Mouse (Mus musculus) stomach, embryonic 16.5 days (tissue): ENCODE measurements around the gene Slc11a1. TPM values are rescaled to one million over a fixed set of nuclear protein-coding genes. Genes with fewer than 3 reads are reported as not detected.
A peak's percentile ranks its signal among the peaks of the same experiment; 100 is the strongest.
"Not testable (repeated sequence)": the region's sequence is repeated elsewhere in the genome, so short reads cannot be mapped to it uniquely, and the experiment has no call there.

Source experiments
- ATAC-seq: fragments of 200-750 bp; cut with Nextera tagmentation; 2 replicates; pipeline ENCODE4 v1.8.0; 2017; ENCODE audit warnings: moderate number of reproducible peaks, moderate TSS enrichment; ENCODE audit not compliant: insufficient read depth, low FRiP score
- H3K27ac ChIP-seq: fragments of 300-500 bp; sonication (generic); 2 replicates; pipeline ENCODE4 v1.5.1; 2014; ENCODE audit warnings: low read length
- H3K27me3 ChIP-seq: fragments of 300-500 bp; sonication (generic); 2 replicates; pipeline ENCODE4 v1.6.1; 2014; ENCODE audit warnings: low read length, control low read depth, mixed read lengths; ENCODE audit not compliant: control insufficient read depth, insufficient read depth
- H3K36me3 ChIP-seq: fragments of 300-500 bp; sonication (generic); 2 replicates; pipeline ENCODE4 v1.6.1; 2014; ENCODE audit warnings: low read length; ENCODE audit not compliant: control insufficient read depth, insufficient read depth
- H3K4me1 ChIP-seq: fragments of 300-500 bp; sonication (generic); 2 replicates; pipeline ENCODE4 v1.6.1; 2014; ENCODE audit warnings: low read length, control low read depth, mixed read lengths; ENCODE audit not compliant: control insufficient read depth, insufficient read depth
- H3K4me2 ChIP-seq: fragments of 300-500 bp; sonication (generic); 2 replicates; pipeline ENCODE4 v1.6.1; 2014; ENCODE audit warnings: low read depth, low read length, mixed read lengths
- H3K4me3 ChIP-seq: fragments of 300-500 bp; sonication (generic); replicated peaks from 2 replicates; pipeline ENCODE4 v1.5.1; 2014; ENCODE audit warnings: mild to moderate bottlenecking, low read length
- H3K9ac ChIP-seq: fragments of 300-500 bp; sonication (generic); 2 replicates; pipeline ENCODE4 v1.6.1; 2014; ENCODE audit warnings: low read length
- H3K9me3 ChIP-seq: fragments of 300-500 bp; sonication (generic); replicated peaks from 2 replicates; pipeline ENCODE4 v1.6.1; 2016; ENCODE audit warnings: low read length, control low read depth; ENCODE audit not compliant: control insufficient read depth
- WGBS: fragments of 180-500 bp; shearing (Covaris S2); extraction: QIAGEN DNeasy Blood & Tissue Kit; methylation state at CpG from one replicate; pipeline ENCODE4 v1.1.7; 2014; 5-methylcytosine and 5-hydroxymethylcytosine counted together
- polyA plus RNA-seq: library from polyadenylated mRNA; unstranded; fragments of >200 nt; fragmentation: Nextera tagmentation; extraction: Ambion mirVana; gene quantifications from 2 replicates; pipeline ENCODE4 v1.2.1, GENCODE M21; 2015

The Slc11a1 gene
- polyA plus RNA-seq, 1 experiment from 2014 or later = 8.7 TPM

- H3K27ac ChIP-seq = no peak overlapping the region
- no peak overlapping the region for H3K9ac ChIP-seq
- H3K4me1 ChIP-seq = peaks cover 31% of the 10 kb centered on the region
- H3K4me2 ChIP-seq = no peak overlapping the region
- H3K9me3 ChIP-seq = no peaks in the 10 kb centered on the region
- no peaks in the 10 kb centered on the region for H3K27me3 ChIP-seq
- H3K4me3 ChIP-seq = no peak overlapping the region
- 88% methylated on average over 15 of the region's 15 CpGs for WGBS
- H3K36me3 ChIP-seq = peaks cover 14% of the 10 kb centered on the region
- no peak for ATAC-seq
Measured at GRCm38 (mm10) chr1:74394858-74395257, 19.9 kb downstream of the Slc11a1 start.

DNA sequence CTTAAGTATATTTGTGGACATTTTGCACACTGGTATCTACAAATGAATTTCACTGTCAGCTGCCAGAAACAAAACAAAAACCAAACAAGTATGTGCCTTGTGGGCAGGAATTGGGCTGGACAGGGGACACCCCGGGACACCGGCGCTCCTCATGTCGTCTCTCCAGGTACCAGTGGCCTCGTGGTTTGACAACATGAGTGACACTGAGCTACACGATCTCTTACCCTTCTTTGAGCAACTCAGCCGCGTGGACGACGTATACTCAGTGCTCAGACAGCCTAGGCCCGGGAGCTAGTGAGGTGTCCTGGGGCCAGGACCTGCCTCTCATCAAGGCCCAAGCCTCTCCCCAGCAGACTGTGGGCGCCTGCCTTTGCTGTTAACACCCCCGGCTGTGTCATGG is 20.3 kb downstream of the Slc11a1 start:
- no peak for ATAC-seq
- Histone ChIP-seq H3K4me3 (no peak overlapping the region), H3K9ac (no peak overlapping the region), H3K36me3 (peaks cover 14% of the 10 kb centered on the region), H3K4me2 (no peak overlapping the region), H3K27ac (no peak overlapping the region), H3K27me3 (no peaks in the 10 kb centered on the region), H3K4me1 (peaks cover 27% of the 10 kb centered on the region), H3K9me3 (no peaks in the 10 kb centered on the region)
- WGBS = 81% methylated on average over 13 of the region's 13 CpGs

DNA sequence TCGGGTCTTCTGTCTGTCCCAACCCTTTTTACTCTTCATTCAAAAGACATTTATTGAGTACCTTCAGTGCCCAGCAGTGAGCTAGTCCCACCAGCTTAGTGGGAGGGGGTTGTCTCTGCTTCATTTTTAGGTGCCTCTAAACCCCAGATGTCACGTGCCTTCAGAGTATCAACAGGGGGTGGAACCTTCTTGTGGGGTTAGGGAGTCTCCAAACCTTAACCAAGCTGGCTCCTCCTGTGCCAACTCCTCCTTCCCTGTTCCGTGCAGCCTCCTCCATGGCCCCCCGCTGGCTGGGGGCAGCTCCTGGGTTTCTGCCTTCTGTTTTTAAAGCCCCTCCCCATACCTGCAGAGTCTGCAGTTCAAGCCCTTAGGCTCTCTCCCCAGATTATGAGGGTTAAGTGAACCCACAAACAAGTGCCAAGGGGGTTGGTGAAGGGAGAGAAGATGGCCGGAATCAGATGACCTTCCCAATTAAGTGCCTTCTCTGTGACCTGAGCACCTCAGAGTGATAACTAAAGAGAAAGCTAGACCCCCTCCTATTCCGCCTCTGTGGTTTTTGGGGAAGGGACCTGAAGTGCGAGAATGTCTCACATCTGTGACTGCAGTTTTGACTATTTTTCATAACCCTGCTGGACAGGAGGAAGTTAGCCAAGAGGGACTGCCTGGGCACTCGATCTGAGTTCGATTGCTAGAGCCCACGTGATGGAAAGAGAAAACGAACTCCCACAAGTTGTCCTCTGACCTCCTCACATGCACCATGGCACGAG is 21.6 kb downstream of the Slc11a1 start:
- Histone ChIP-seq H3K36me3 (peaks cover 14% of the 10 kb centered on the region), H3K4me2 (peak overlapping the region; percentile 94), H3K27ac (peak overlapping the region; percentile 95), H3K4me1 (peaks cover 22% of the 10 kb centered on the region), H3K9ac (peak overlapping the region; percentile 54), H3K4me3 (peak overlapping the region; percentile 48)
- H3K27me3 ChIP-seq, ATAC-seq, H3K9me3 ChIP-seq: not testable (repeated sequence)
- 6% methylated on average over 11 of the region's 12 CpGs for WGBS

DNA sequence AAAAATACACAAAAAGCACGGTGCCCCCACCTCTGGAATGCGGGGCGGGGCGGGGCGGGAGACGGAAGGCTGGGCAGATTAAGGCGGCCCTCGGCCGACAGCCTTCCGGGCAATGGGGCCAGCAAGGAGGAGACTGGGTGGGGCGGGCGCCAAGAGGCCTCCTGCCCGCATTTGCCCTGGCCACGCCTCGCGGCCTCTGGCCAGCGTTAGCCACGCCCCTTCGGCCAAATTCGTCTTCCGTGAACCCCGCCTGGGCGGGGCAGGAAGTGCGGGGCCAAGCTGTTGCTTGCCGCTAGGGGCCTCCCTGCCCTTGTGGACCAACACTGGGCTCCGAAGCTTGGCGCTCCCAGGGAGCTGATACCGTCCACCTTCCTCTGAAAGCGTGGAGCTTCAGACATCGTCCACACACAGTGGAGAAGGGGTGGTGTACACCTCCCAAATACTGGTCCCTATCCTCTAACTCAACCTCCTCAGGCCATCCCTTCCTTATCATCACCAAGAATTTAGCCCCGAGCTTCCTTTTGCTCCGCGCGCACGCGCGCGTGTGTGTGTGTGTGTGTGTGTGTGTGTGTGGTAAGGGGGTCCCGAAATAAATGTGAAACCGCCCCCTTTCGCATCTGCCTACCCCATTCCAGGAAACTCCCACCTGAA is 22.4 kb downstream of the Slc11a1 start:
- H3K36me3 ChIP-seq = peaks cover 14% of the 10 kb centered on the region
- H3K4me2 ChIP-seq = peak overlapping the region; percentile 94
- WGBS = under 1% methylated on average over 41 of the region's 41 CpGs

GRCm38 (mm10) chr1:74397919-74398451 is 23.0 kb downstream of the Slc11a1 start:
- no peaks in the 10 kb centered on the region for H3K9me3 ChIP-seq
- peak overlapping the region; percentile 77 for H3K9ac ChIP-seq
- 5% methylated on average over 11 of the region's 11 CpGs for WGBS
- H3K27me3 ChIP-seq = no peaks in the 10 kb centered on the region
- no peak; the same call in 1 of the 2 replicates for ATAC-seq
- H3K27ac ChIP-seq = peak overlapping the region; percentile 95
- H3K4me3 ChIP-seq = peak overlapping the region; percentile 48
- H3K4me2 ChIP-seq = peak overlapping the region; percentile 94
- peaks cover 18% of the 10 kb centered on the region for H3K4me1 ChIP-seq
- peaks cover 14% of the 10 kb centered on the region for H3K36me3 ChIP-seq

More for the DNA sequence above, 22.4 kb downstream of the Slc11a1 start:
- ATAC-seq = peak; percentile 93
- H3K9me3 ChIP-seq = no peaks in the 10 kb centered on the region
- H3K4me3 ChIP-seq = peak overlapping the region; percentile 48
- peak overlapping the region; percentile 95 for H3K27ac ChIP-seq
- H3K9ac ChIP-seq = peak overlapping the region; percentile 77
- H3K4me1 ChIP-seq = peaks cover 22% of the 10 kb centered on the region
- no peaks in the 10 kb centered on the region for H3K27me3 ChIP-seq

DNA sequence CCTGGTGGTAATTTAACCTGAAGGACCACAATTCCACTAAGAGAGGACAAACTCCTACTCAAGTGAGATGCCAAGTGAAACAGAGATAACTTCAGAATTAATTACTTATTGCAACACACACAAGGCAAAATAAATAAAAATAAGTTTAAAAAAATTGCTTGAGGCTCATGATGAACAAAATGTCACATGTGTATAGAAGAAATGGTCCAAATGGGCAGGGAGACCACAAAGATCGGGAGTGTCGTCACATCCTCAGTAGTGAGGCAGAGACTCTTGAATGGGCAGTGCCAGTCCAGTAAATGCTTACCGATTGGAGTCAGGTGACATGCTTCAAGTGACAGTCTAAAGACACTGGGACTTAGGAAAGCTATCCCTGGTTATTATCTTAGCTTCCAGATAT is 25.5 kb downstream of the Slc11a1 start:
- Histone ChIP-seq H3K4me2 (no peak overlapping the region), H3K27ac (no peak overlapping the region), H3K4me1 (peaks cover 4% of the 10 kb centered on the region; the same call in 1 of the 2 replicates), H3K4me3 (no peak overlapping the region), H3K27me3 (no peaks in the 10 kb centered on the region), H3K9ac (no peak overlapping the region), H3K9me3 (no peaks in the 10 kb centered on the region), H3K36me3 (no peaks in the 10 kb centered on the region)
- ATAC-seq = no peak
- WGBS = 74% methylated on average over 3 of the region's 3 CpGs

GRCm38 (mm10) chr1:74401015-74401702 is 26.2 kb downstream of the Slc11a1 start:
- H3K27ac ChIP-seq = no peak overlapping the region
- H3K9ac ChIP-seq = no peak overlapping the region
- WGBS = 48% methylated on average over 16 of the region's 16 CpGs
- no peaks in the 10 kb centered on the region for H3K9me3 ChIP-seq
- no peak overlapping the region for H3K4me2 ChIP-seq
- ATAC-seq = no peak
- H3K27me3 ChIP-seq = no peaks in the 10 kb centered on the region
- no peaks in the 10 kb centered on the region for H3K36me3 ChIP-seq
- peaks cover 4% of the 10 kb centered on the region; the same call in 1 of the 2 replicates for H3K4me1 ChIP-seq
- no peak overlapping the region for H3K4me3 ChIP-seq

- peaks cover 3% of the 10 kb centered on the region; the same call in 1 of the 2 replicates for H3K4me1 ChIP-seq
- H3K4me2 ChIP-seq = no peak overlapping the region
- WGBS = 80% methylated on average over 4 of the region's 4 CpGs
- H3K36me3 ChIP-seq = no peaks in the 10 kb centered on the region
- ATAC-seq = no peak
- H3K9me3 ChIP-seq = no peaks in the 10 kb centered on the region
- no peak overlapping the region for H3K9ac ChIP-seq
- no peaks in the 10 kb centered on the region for H3K27me3 ChIP-seq
- no peak overlapping the region for H3K4me3 ChIP-seq
- H3K27ac ChIP-seq = no peak overlapping the region
Measured at GRCm38 (mm10) chr1:74404206-74404605, 29.2 kb downstream of the Slc11a1 start.
